Mouse (Mus musculus): ENCODE measurements around the gene Parvg.

The Parvg gene

DNA sequence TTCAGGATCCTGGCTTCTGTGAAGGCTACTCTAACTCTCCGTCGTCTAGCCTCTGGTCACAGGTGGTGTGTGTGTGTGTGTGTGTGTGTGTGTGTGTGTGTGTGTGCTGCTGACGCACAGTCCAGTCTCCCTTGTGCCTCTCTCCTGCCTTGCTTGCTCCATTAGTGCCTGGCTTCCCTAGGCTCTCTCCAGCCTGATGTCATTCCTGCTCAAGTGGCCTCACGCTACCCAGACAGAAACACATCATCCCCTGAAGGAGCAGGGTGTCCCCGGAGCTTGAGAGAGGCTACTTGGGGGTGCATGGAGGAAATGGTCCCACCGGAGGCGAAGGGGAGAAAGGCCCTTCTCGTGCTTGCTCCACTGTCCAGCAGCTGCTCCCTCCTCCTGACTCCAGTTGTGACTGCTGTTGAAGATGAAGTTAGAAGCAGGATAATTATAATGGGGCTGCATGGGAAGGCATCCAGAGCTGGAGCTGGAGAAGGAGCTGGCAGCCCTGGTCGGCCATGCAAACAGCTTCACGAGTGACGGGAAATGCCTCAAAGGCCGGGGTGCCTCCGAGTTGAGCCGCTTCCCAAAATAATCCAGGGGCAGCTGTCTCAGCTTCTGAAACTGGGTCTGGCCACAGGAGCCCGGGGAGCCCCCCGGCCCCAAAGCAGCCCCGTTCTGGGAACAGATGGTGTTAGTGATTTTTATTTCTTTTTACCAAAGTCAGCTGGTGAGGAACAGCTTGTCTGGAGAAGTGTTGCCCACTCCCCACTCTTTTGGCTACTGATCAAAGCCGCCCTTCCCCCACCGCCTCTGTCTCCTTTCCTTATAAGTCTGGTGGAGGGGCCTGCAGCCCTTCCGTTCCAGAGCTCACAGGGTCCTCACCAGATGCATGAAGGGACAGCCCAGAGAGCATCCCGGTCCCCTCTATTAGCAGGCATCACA, 28.4 kb downstream of the Parvg start:
- DNase-seq (ENCODE audit: low read depth) = no peak

DNA sequence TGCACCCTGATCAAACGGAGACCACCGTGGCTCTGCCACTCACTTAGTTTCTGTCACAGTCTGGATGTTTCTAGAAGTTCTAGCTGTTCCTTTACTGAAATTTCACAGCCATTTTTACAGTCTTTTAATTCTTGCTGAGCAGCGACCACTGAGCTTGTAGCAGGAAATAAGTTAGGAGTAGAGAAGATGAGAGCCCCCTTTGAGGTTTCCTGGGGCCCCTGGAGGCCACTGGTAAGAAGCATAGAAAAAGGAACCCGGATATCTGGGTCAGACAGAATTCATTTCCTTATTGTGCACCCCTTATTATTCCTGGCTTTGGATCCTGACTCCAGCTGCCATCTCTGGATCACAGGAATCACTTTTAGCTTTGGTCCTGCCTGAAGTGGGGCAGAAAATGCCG, 31.3 kb downstream of the Parvg start:
- no peak for DNase-seq (ENCODE audit: low read depth)

DNA sequence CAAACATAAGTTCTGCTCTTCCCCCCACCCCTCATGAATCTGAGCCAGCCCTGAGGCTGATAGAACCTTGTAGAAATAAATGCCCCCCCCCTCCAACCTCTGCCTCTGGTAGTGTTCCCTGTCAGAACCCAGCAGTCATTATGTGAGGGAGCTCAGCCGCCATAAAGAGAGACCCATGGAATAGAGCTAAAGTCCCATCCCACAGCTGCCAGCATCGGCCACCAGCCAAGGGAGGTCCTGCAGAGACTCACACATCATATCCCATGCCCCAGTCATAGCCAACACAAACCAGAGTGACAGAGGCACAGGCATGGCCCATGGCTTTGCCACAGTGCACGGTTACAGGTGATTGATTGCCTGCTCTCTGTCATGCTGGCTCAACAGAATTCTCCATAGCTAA, 40.9 kb downstream of the Parvg start:
- DNase-seq (ENCODE audit: low read depth) = no peak

- DNase-seq (ENCODE audit: low read depth) = no peak
Observed at GRCm38 (mm10) chr15:84365675-84366381, 42.0 kb downstream of the Parvg start.

DNA sequence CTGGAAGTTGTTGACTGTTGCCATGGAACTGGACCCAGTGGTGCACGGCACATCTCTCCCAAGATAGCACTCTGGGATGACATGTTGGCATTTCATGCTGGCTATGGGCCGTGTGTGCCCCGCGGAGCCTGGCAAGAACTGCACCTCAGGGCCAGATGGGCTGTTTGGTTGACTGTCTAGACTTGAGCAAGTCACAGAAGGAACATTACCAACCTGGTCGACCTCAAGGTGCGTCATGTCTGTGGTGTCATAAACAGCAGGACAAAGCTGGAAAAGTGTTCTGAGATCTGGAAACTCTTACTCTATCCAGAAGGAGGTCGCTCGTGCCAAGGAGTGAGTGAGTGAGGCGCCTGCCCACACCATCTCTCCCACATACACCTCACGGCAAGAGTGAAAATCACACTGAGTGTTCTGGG, 42.8 kb downstream of the Parvg start:
- no peak for DNase-seq (ENCODE audit: low read depth)

DNA sequence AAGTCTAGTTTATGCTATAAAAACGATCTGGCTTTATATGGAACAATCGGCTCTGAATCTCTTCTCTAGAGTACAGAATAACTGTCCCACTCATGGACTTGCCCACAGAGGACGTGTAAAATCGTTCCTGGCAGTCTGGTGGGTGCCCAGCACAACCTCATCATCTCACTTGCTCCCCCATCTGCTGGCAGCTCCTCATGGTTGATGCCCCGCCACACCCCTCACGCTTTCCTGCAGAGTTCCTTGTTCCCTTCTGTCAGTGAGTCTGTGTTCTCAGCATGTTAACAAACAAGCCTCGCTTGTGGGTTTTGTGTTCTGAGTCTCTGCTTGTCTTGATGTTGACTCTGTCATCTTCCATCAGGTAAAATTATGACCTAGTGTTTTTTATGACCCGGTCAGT, 43.6 kb downstream of the Parvg start:
- no peak for DNase-seq (ENCODE audit: low read depth)

- DNase-seq (ENCODE audit: low read depth) = no peak
Observed at GRCm38 (mm10) chr15:84372801-84373200, 49.0 kb downstream of the Parvg start.

DNA sequence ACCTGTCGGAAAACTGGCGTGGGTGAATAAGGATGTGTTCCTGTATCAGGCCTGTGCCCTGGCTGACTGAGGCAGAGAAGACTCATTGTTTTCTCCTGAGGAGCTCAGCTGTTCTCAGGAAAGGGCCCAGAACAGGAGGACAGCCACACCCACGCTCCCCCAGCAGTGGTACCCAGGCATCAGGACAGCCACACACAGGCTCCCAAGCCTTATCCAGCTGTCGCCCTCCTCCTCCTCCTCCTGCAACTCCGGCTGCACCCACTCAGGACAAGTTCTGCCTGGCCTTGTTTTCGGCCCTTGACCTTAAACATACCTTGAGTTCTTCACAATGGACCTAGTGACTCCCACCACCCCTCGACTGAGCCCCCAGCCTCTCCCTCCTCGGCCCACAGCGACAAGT, 54.9 kb downstream of the Parvg start:
- no peak for DNase-seq (ENCODE audit: low read depth)

- DNase-seq (ENCODE audit: low read depth) = no peak
Observed at GRCm38 (mm10) chr15:84380181-84380580, 56.4 kb downstream of the Parvg start.

- no peak for DNase-seq (ENCODE audit: low read depth)
Observed at GRCm38 (mm10) chr15:84384066-84384465, 60.2 kb downstream of the Parvg start.

GRCm38 (mm10) chr15:84385995-84386565, 62.3 kb downstream of the Parvg start:
- DNase-seq (ENCODE audit: low read depth) = no peak

DNA sequence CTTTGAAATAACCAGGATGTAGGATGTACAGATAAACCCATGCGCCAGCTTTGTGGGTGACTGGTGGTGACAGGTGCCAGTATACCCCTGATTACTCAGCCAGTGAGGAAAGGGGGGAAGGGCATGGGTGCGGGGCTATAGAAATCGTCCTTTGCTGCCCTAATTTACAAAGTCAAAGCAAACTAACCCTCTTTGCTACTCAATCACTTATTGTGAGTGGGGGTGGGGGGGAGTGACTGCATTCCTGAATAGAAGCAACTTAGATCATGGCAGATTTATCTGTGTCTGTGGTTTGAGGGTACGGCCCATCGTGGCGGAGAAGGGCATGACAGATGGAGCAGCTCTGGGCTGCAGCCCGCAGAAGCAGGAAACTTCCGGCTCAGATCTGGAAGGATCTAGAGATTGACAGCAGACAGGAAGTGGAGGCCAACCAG, 64.9 kb downstream of the Parvg start:
- DNase-seq (ENCODE audit: low read depth) = no peak

DNA sequence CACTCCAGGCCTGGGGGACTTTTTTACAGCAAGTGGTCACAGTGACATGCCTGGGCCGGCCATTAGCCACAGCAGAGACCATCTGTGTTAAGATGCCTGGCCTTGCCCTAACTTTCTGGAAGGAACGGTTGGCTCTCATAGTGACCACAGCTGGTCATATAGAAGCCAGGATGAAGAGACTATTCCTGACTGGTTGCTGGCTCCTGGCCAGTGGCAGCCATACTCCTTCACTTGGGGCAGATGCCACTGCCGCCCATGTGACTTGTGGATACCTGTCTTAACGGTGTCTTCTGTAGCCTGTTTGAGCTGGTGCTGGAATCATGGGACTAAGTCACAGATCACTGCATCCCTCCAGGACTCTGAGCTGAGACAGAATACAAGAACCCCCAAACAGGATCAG, 68.3 kb downstream of the Parvg start:
- no peak for DNase-seq (ENCODE audit: low read depth)
